Mouse (Mus musculus): Measurements from ENCODE around the gene Cops9.

Gene Cops9

GRCm38 (mm10) chr1:92632196-92632595, 9.6 kb downstream of the Cops9 start:
- ChIA-PET POLR2A (no interaction called here), CTCF (interaction anchor here in 1 of 4 experiments (1.2 kb wide), 2 partner anchors 111 to 113 kb away, joined by 3 to 5 read pairs; no protein-coding TSS in a partner anchor)

GRCm38 (mm10) chr1:92628227-92628626, 13.6 kb downstream of the Cops9 start:
- ChIA-PET CTCF (no interaction called here), POLR2A (no interaction called here)

DNA sequence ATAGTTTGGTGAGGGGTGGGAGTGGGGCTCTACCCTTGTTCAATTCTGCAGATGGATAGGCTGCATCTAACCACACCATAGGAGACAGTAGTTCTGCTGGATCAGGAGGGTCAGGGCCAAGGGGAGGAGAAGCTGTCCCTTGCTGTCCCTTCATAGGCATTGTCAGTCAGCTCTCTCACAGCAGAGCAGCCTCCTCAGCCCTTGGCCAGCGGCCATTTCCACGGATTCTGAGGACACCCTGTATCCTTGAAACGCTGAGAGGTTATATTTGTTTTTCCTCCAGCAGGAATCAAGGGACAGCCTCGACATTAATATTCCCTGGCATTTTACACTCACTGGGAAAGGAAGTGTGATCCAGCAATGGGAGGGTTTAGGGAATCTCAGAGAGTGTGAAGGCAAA, 23.4 kb downstream of the Cops9 start:
- POLR2A ChIA-PET: interaction anchor here in 1 of 4 experiments (0.5 kb wide), 1 partner anchor 12 kb away, joined by 3 read pairs; no protein-coding TSS in a partner anchor

DNA sequence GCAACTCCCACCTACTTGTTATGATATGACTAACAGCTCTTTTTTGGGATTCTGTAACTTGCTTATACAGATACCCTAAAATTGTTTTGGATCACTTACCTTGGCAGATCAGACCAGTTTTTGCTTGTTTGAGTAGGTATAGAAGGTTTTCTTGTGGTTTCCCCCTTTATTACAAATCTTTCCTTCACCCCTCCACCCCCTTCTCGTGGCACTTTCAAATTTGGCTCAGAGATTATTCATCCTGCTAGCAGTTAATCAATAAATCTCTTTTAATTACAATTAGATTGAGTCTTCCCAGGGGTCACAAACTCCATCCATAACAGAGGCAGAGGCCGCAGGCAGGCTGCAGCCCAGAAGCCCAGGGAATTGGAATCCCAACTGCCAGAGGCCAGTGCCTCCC, 24.3 kb downstream of the Cops9 start, which contains the start of gene Olfr12:
Gene Olfr12 (plus strand): TSS at position 301 of the 400 bp plus-strand sequence.
- POLR2A ChIA-PET: no interaction called here
- CTCF ChIA-PET: interaction anchor here in 1 of 4 experiments (1.0 kb wide), 1 partner anchor 30 kb away, joined by 4 read pairs; no protein-coding TSS in a partner anchor

More for the DNA sequence above, 23.4 kb downstream of the Cops9 start:
- CTCF ChIA-PET: no interaction called here

DNA sequence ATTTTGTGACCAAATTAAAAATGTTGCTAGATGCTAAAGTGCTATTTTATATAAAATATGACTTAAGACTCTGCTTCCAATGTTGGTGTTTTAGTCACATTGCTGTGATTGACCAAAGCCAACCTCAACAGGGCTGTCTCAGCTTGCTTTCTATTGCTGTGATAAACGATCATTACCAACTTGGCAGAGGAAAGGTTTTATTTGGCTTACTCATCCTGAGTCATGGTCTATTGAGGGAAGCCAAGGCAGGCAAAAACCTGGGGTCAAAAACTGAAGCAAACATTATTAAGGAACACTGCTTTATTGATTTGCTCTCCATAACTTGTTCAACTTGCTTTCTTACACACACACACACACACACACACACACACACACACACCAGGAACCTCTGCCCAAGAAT, 25.7 kb downstream of the Cops9 start:
- ChIA-PET POLR2A (interaction anchor here in 1 of 4 experiments (0.7 kb wide), 2 partner anchors 952 to 1316 kb away, joined by 3 read pairs; no protein-coding TSS in a partner anchor), CTCF (interaction anchor here in 2 of 4 experiments (0.7 to 2.1 kb wide), 3 partner anchors 32 to 218 kb away, joined by 3 to 14 read pairs (median 3); partner anchors contain the start of gene Otos (in 2 of the 2))

GRCm38 (mm10) chr1:92614516-92614915, 27.3 kb downstream of the Cops9 start:
- ChIA-PET POLR2A (interaction anchor here in 1 of 4 experiments (1.8 kb wide), 1 partner anchor 141 kb away, joined by 4 read pairs; the partner anchor contains the start of gene Ndufa10), CTCF (interaction anchor here in 2 of 4 experiments (0.6 to 2.1 kb wide), 4 partner anchors 34 to 219 kb away, joined by 4 to 14 read pairs (median 5); partner anchors contain the start of gene Otos (in 1 of the 2))

DNA sequence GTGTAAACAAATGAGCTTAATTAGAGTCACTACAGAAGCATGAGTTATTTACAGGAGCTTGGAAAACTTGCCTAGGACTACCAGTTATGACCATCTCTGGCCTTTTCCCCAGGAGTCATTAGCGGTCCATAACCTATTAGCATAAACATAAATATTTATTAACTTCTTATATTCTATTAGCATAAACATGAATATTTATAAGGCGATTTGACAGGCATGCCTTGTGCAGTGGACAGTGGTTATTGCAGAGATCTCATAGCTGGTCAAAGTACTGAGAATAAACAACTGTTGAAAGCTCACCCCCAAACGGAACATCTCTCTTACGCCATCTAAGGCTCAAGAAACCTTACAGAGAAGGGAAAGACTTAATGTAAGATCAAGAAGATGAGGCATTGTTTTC, 28.6 kb downstream of the Cops9 start:
- POLR2A ChIA-PET: interaction anchor here in 1 of 4 experiments (0.7 to 1.8 kb wide), 2 partner anchors 140 to 1012 kb away, joined by 3 to 4 read pairs; partner anchors contain the start of gene Ndufa10
- CTCF ChIA-PET: interaction anchor here in 2 of 4 experiments (0.6 to 1.4 kb wide), 2 partner anchors 92 to 515 kb away, joined by 3 to 10 read pairs; no protein-coding TSS in a partner anchor

GRCm38 (mm10) chr1:92611008-92611407, 30.8 kb downstream of the Cops9 start:
- POLR2A ChIA-PET: interaction anchor here in 1 of 4 experiments (1.6 kb wide), 1 partner anchor 138 kb away, joined by 4 read pairs; the partner anchor contains the start of gene Ndufa10
- CTCF ChIA-PET: interaction anchor here in 3 of 4 experiments (0.6 to 1.1 kb wide), 6 partner anchors 17 to 979 kb away, joined by 3 to 8 read pairs (median 4); partner anchors contain the start of gene Olfr1411 (in 1 of the 3)

- ChIA-PET CTCF (interaction anchor here in 1 of 4 experiments (0.8 kb wide), 1 partner anchor 41 kb away, joined by 5 read pairs; the partner anchor contains the start of gene Otos), POLR2A (no interaction called here)
These were observed 34.1 kb downstream of the Cops9 start for GRCm38 (mm10) chr1:92607711-92608110.

DNA sequence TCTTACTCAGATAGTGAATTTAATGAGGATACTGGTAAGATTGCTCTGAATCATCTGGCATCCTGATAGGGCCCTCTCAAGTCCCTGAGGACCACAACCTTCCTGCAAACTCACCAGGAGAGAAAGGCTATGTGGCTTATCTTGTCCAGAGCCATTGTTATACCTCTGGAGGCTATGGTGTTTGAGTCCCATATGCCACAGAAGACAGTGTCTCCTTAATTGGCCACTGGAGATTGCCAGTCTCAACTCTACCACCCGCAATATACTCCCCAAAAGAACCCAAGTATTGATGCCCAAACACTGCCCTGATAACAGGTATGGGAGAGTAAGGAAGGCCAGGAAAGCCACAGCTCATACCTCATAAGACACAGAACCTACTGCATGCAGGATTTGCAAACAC, 36.3 kb downstream of the Cops9 start, which contains the start of gene Olfr1410:
Gene Olfr1410 (plus strand): TSS at position 301 of the 400 bp plus-strand sequence.
- ChIA-PET POLR2A (no interaction called here), CTCF (interaction anchor here in 2 of 4 experiments (0.5 to 1.0 kb wide), 2 partner anchors 43 to 83 kb away, joined by 3 read pairs; partner anchors contain the start of gene Otos (in 1 of the 2))

- ChIA-PET CTCF (no interaction called here), POLR2A (no interaction called here)
These were observed 45.8 kb downstream of the Cops9 start for GRCm38 (mm10) chr1:92596019-92596418.

DNA sequence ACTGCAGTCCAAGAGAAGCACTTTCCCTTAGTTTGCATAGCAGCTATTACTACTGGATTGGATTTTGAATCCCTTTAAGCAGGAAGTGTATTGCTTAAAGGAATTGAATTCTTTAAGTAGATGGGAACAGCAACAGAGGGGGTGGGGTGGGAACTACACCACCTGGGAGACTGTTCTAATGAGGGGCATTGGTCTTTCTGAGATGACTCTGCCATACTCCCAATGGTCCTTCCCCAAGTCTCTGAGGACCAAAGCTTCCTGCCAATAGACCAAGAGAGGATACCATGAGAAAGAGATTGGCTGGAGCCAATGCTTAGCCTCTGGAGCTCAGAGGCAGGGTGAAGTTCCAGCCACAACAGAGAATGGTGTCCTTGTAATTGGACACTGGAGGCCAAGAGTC, 47.7 kb downstream of the Cops9 start, which contains the start of gene Olfr1411:
Gene Olfr1411 (plus strand): TSS at position 301 of the 400 bp plus-strand sequence.
- ChIA-PET CTCF (interaction anchor here in 2 of 4 experiments (0.5 to 0.8 kb wide), 2 partner anchors 17 to 18 kb away, joined by 4 to 5 read pairs; no protein-coding TSS in a partner anchor), POLR2A (no interaction called here)
